Mouse (Mus musculus) limb, embryonic 15.5 days (tissue): ENCODE measurements at regions not wholly inside any gene's neighbourhood (a gene's known extent, or its start where the extent isn't known, plus 50 kb on each side); places are given as distances from the start of the nearest gene placed in this dataset.

Experiments
- ATAC-seq: fragments of 200-750 bp; cut with Nextera tagmentation; 2 replicates; pipeline ENCODE4 v1.8.0; 2017; ENCODE audit warnings: low read depth, moderate TSS enrichment; ENCODE audit not compliant: insufficient number of reproducible peaks, low FRiP score, low TSS enrichment
- H3K27ac ChIP-seq: fragments of 300-500 bp; sonication (generic); 2 replicates; pipeline ENCODE4 v1.5.1; 2015; ENCODE audit warnings: moderate library complexity, mild to moderate bottlenecking, inconsistent platforms
- H3K27me3 ChIP-seq: fragments of 300-500 bp; sonication (generic); 2 replicates; pipeline ENCODE4 v1.6.1; 2015; ENCODE audit warnings: inconsistent platforms
- H3K36me3 ChIP-seq: fragments of 300-500 bp; sonication (generic); 2 replicates; pipeline ENCODE4 v1.6.1; 2015; ENCODE audit warnings: inconsistent platforms
- H3K4me1 ChIP-seq: fragments of 300-500 bp; sonication (generic); 2 replicates; pipeline ENCODE4 v1.6.1; 2015; ENCODE audit warnings: inconsistent platforms
- H3K4me2 ChIP-seq: fragments of 300-500 bp; sonication (generic); 2 replicates; pipeline ENCODE4 v1.6.1; 2015; ENCODE audit warnings: mild to moderate bottlenecking, inconsistent platforms
- H3K4me3 ChIP-seq: fragments of 300-500 bp; sonication (generic); 2 replicates; pipeline ENCODE4 v1.5.1; 2015; ENCODE audit warnings: mild to moderate bottlenecking, inconsistent platforms
- H3K9ac ChIP-seq: fragments of 300-500 bp; sonication (generic); 2 replicates; pipeline ENCODE4 v1.6.1; 2015; ENCODE audit warnings: inconsistent platforms
- H3K9me3 ChIP-seq: fragments of 300-500 bp; sonication (generic); 2 replicates; pipeline ENCODE4 v1.6.1; 2016; ENCODE audit warnings: inconsistent platforms
- WGBS: fragments of 180-500 bp; shearing (Covaris S2); methylation state at CpG from one replicate; pipeline ENCODE4 v1.1.7; 2015; 5-methylcytosine and 5-hydroxymethylcytosine counted together

DNA sequence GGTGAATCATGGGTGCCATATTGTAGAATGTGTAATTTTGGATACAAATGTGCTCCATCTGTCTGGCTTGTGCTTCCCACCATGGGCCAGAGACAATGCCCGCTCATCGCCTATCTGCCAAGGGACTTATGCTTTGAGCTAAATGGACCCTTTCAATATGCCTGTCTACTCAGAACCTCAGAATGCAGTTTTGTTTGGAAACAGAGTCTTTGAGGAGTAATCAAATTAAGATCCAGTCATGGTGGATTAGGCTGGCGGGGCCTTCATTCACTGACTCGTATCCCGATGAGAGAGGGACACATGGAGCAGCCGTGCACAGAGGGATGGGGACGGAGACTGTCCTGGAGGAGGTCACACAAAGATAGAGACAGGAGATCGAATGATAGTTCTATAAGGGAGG lies 716.9 kb downstream of the Vrk1 start:
- WGBS: 90% methylated on average over 8 of the region's 8 CpGs
- no peaks in the 10 kb centered on the region for H3K9me3 ChIP-seq
- no peak for ATAC-seq
- H3K27ac ChIP-seq: no peak overlapping the region
- peaks cover 11% of the 10 kb centered on the region; the same call in 1 of the 2 replicates for H3K4me1 ChIP-seq
- H3K4me2 ChIP-seq: no peak overlapping the region
- no peak overlapping the region for H3K9ac ChIP-seq
- H3K36me3 ChIP-seq: no peaks in the 10 kb centered on the region
- no peaks in the 10 kb centered on the region for H3K27me3 ChIP-seq
- H3K4me3 ChIP-seq: no peak overlapping the region

DNA sequence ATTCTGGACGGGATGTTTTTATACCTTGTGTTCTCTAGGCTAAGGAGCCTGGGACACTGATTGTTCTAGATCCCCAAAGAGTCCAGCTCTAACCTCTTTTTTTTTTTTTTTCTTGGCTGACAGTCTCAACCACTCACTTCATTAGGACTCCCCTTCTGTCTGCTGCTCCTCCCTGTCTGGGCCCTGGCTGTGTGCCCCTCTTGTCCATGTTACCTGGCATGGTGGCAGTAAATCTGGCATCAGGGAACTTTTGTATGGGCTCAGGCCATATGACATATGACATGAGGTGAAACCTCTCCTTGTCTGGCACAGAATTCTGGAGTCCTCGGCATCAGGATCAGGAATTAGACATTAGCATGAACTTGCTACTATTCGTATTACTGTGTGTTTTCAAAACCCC lies 717.5 kb downstream of the Vrk1 start:
- no peaks in the 10 kb centered on the region for H3K36me3 ChIP-seq
- H3K9ac ChIP-seq: no peak overlapping the region
- H3K4me3 ChIP-seq: no peak overlapping the region
- H3K27me3 ChIP-seq: no peaks in the 10 kb centered on the region
- peaks cover 16% of the 10 kb centered on the region; the same call in 1 of the 2 replicates for H3K4me1 ChIP-seq
- WGBS: 92% methylated on average over 3 of the region's 3 CpGs
- no peak for ATAC-seq
- no peak overlapping the region for H3K4me2 ChIP-seq
- no peaks in the 10 kb centered on the region for H3K9me3 ChIP-seq
- H3K27ac ChIP-seq: no peak overlapping the region

- Histone ChIP-seq H3K9me3 (no peaks in the 10 kb centered on the region), H3K4me2 (no peak overlapping the region), H3K27me3 (no peaks in the 10 kb centered on the region), H3K4me3 (no peak overlapping the region), H3K9ac (no peak overlapping the region), H3K36me3 (no peaks in the 10 kb centered on the region), H3K4me1 (peaks cover 19% of the 10 kb centered on the region; the same call in 1 of the 2 replicates), H3K27ac (no peak overlapping the region)
- 0 out of 2 replicates have a peak, but pooled peaks have one; percentile 56 for ATAC-seq
- WGBS: 30% methylated on average over 5 of the region's 5 CpGs
Observed at GRCm38 (mm10) chr12:106729686-106730085, 719.7 kb downstream of the Vrk1 start.

GRCm38 (mm10) chr12:106732108-106732857 lies 722.3 kb downstream of the Vrk1 start:
- no peak overlapping the region for H3K4me3 ChIP-seq
- WGBS: 37% methylated on average over 16 of the region's 16 CpGs
- no peaks in the 10 kb centered on the region for H3K36me3 ChIP-seq
- ATAC-seq: 0 out of 2 replicates have a peak, but pooled peaks have one; percentile 45
- H3K27me3 ChIP-seq: no peaks in the 10 kb centered on the region
- H3K27ac ChIP-seq: peak overlapping the region; percentile 24; the same call in 1 of the 2 replicates
- H3K9me3 ChIP-seq: no peaks in the 10 kb centered on the region
- no peak overlapping the region for H3K9ac ChIP-seq
- peak overlapping the region; percentile 24; the same call in 1 of the 2 replicates for H3K4me2 ChIP-seq
- peaks cover 19% of the 10 kb centered on the region; the same call in 1 of the 2 replicates for H3K4me1 ChIP-seq

DNA sequence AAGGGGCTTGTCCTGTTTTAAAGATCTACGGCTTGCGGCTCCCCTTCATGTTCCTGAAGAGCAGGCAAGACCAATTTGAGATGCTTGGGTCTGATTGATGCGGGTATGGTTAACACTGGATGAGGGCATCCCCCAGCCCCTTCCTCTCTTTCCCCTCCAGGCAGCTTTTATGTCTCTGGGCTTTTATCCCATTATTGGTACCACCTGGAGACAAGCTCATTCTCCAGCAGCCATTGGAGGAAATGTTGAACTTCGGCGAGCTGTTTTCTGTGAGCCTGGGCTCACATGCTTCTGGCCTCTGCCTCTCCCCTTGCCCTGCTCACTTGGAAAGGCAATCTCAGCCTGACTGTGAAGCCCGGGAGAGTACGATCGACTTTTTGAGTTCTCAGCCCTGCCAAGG lies 738.7 kb downstream of the Vrk1 start:
- Histone ChIP-seq H3K9me3 (no peaks in the 10 kb centered on the region), H3K9ac (no peak overlapping the region), H3K36me3 (no peaks in the 10 kb centered on the region), H3K4me1 (no peaks in the 10 kb centered on the region), H3K4me2 (no peak overlapping the region), H3K4me3 (no peak overlapping the region), H3K27me3 (no peaks in the 10 kb centered on the region), H3K27ac (no peak overlapping the region)
- 29% methylated on average over 8 of the region's 8 CpGs for WGBS
- no peak for ATAC-seq

GRCm38 (mm10) chr12:106763552-106763951 lies 724.9 kb upstream of the 3110018I06Rik start:
- Histone ChIP-seq H3K27me3 (no peaks in the 10 kb centered on the region), H3K4me2 (no peak overlapping the region), H3K9me3 (no peaks in the 10 kb centered on the region), H3K4me1 (no peaks in the 10 kb centered on the region), H3K9ac (no peak overlapping the region), H3K27ac (no peak overlapping the region), H3K4me3 (no peak overlapping the region), H3K36me3 (no peaks in the 10 kb centered on the region)
- no peak for ATAC-seq
- WGBS: 83% methylated on average over 7 of the region's 7 CpGs

DNA sequence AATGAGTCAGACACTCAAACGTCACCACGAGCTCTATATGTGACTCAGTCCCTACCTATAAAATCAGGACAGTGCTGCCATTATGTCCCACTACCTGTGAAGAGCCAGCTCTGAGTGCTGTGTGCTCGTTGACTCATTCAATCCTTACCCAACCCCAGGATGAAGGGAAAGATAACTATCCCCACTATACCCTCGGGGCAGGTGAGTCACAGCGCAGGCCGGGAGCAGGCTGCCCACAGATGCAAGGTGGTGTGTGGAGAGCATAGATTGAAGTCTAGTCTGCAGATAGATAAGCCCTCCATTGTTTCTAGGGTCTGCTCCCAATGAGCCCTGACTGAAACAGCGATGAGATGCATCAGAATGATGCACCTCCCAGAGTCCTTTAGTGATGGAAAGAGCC lies 723.9 kb upstream of the 3110018I06Rik start:
- 71% methylated on average over 7 of the region's 7 CpGs for WGBS
- H3K27me3 ChIP-seq: no peaks in the 10 kb centered on the region
- H3K27ac ChIP-seq: no peak overlapping the region
- H3K4me1 ChIP-seq: no peaks in the 10 kb centered on the region
- H3K4me3 ChIP-seq: no peak overlapping the region
- no peak for ATAC-seq
- H3K9me3 ChIP-seq: no peaks in the 10 kb centered on the region
- H3K36me3 ChIP-seq: no peaks in the 10 kb centered on the region
- H3K4me2 ChIP-seq: no peak overlapping the region
- no peak overlapping the region for H3K9ac ChIP-seq

GRCm38 (mm10) chr12:106773536-106773935 lies 714.9 kb upstream of the 3110018I06Rik start:
- Histone ChIP-seq H3K9me3 (no peaks in the 10 kb centered on the region), H3K27me3 (no peaks in the 10 kb centered on the region), H3K36me3 (no peaks in the 10 kb centered on the region), H3K4me2 (no peak overlapping the region), H3K4me3 (no peak overlapping the region), H3K27ac (no peak overlapping the region), H3K4me1 (no peaks in the 10 kb centered on the region), H3K9ac (no peak overlapping the region)
- no peak; the same call in 1 of the 2 replicates for ATAC-seq
- 49% methylated on average over 4 of the region's 4 CpGs for WGBS

DNA sequence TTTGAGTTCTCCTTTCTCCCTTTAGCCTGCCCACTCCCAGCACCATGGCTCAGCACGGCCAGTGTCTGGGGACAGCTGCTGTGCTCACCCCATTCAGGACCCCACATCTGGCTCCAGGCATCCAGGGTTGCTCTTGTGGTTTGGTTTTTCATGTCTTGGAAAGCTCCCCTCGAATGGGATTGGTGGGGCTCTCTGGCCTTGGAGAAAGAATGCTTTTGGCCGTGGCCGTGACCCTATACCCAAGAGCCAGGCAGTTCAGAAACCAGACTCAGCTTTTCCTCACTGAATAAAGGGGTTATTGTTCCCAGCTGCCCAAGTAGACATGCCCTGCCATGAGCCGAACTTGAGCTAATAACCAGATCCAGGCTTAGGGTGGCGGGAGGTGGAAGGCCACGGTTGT lies 691.8 kb upstream of the 3110018I06Rik start:
- Histone ChIP-seq H3K36me3 (no peaks in the 10 kb centered on the region), H3K4me2 (no peak overlapping the region), H3K9me3 (no peaks in the 10 kb centered on the region), H3K9ac (no peak overlapping the region), H3K4me3 (no peak overlapping the region), H3K27ac (peak overlapping the region; percentile 59), H3K4me1 (peaks cover 14% of the 10 kb centered on the region), H3K27me3 (no peaks in the 10 kb centered on the region)
- ATAC-seq: peak; percentile 46; the same call in 1 of the 2 replicates
- 37% methylated on average over 7 of the region's 7 CpGs for WGBS

- Histone ChIP-seq H3K9ac (no peak overlapping the region), H3K27me3 (no peaks in the 10 kb centered on the region), H3K4me3 (no peak overlapping the region), H3K9me3 (no peaks in the 10 kb centered on the region), H3K27ac (no peak overlapping the region), H3K4me1 (no peaks in the 10 kb centered on the region), H3K4me2 (no peak overlapping the region), H3K36me3 (no peaks in the 10 kb centered on the region)
- ATAC-seq: no peak
- WGBS: 62% methylated on average over 6 of the region's 6 CpGs
Observed at GRCm38 (mm10) chr12:106819736-106820135, 668.7 kb upstream of the 3110018I06Rik start.

DNA sequence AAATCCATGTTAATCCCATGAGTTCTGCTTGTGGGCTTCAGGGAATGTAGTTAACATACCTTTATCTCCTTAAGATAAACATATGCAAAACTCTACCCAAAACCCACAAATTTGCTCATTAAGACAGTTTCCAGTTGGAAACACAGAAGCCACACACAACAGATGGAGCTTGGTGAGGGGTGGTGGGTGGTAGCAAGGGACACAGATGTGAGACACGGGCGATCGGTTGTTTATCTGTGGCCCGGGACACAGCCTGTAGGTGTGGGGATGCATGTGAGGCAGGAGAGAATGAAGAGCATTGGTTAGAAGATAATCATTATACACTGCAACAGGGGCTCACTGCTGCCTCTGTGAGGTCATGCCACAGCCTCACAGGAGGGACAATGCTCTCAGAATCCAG lies 666.1 kb upstream of the 3110018I06Rik start:
- ATAC-seq: no peak
- Histone ChIP-seq H3K4me1 (no peaks in the 10 kb centered on the region), H3K9ac (no peak overlapping the region), H3K36me3 (no peaks in the 10 kb centered on the region), H3K9me3 (no peaks in the 10 kb centered on the region), H3K4me2 (no peak overlapping the region), H3K27ac (no peak overlapping the region), H3K4me3 (no peak overlapping the region), H3K27me3 (no peaks in the 10 kb centered on the region)
- WGBS: 74% methylated on average over 4 of the region's 4 CpGs

- no peak for ATAC-seq
- H3K4me1 ChIP-seq: peaks cover 10% of the 10 kb centered on the region
- H3K9me3 ChIP-seq: no peaks in the 10 kb centered on the region
- no peak overlapping the region for H3K27ac ChIP-seq
- no peak overlapping the region for H3K4me2 ChIP-seq
- 28% methylated on average over 3 of the region's 3 CpGs for WGBS
- H3K27me3 ChIP-seq: no peaks in the 10 kb centered on the region
- H3K36me3 ChIP-seq: no peaks in the 10 kb centered on the region
- no peak overlapping the region for H3K9ac ChIP-seq
- no peak overlapping the region for H3K4me3 ChIP-seq
Observed at GRCm38 (mm10) chr12:106828542-106828941, 659.9 kb upstream of the 3110018I06Rik start.
